Mouse (Mus musculus) urinary bladder, postnatal 36 days (tissue): Measurements from ENCODE around the gene Tenm3.

Source experiments
- DNase-seq, 2 experiments: peaks; one replicate each; pipeline ENCODE4 v3.0.0; 2022; ENCODE audit warnings: low spot score in 2 of 2, mixed read lengths in 1 of 2

Gene Tenm3

DNA sequence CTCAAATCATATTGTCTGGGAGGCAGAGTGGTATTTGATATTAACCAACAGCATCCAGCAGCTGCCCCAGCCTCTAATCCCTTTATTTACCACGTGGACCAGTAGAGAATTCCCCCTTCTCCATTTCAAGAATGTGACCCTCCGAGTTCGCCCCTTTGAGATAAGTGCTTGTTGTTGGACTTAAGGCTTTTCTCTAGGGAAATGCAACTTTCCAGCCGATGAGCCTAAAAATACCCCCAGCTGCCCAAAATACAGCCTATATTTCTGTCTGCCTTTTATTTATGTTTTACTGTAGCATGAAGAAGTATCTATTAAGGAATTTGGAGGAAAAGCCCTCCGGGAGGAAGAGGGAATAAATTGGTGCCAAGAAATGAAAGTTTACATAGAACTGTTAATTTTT, 251.9 kb downstream of the Tenm3 start:
- DNase-seq: no peak

- DNase-seq: no peak
These were observed 264.0 kb downstream of the Tenm3 start for GRCm38 (mm10) chr8:48579732-48580131.

- no peak for DNase-seq
These were observed 264.6 kb downstream of the Tenm3 start for GRCm38 (mm10) chr8:48579144-48579543.

GRCm38 (mm10) chr8:48572941-48573340, 270.8 kb downstream of the Tenm3 start:
- DNase-seq: no peak

- no peak for DNase-seq
These were observed 271.4 kb downstream of the Tenm3 start for GRCm38 (mm10) chr8:48572345-48572744.

DNA sequence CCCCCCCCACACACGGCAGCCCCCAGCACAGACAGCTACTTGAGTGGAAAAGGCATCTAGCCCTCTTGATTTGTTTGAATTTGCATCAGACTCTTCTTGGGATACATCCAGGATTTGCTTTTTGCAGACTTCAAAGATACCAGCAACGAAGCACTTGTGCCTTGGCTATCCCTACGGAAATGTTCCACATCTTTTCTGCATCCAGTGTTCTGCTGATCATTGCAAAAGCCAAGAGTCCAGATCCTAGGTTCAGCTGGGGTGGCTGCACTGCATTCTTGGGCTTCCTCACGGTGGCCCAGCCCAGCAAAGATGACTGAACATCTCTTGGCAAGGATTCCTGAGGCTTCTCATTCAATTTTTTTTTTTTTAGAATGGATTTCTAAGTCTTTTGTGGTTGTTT, 275.1 kb downstream of the Tenm3 start:
- no peak for DNase-seq

GRCm38 (mm10) chr8:48567929-48568607, 275.7 kb downstream of the Tenm3 start:
- no peak for DNase-seq

DNA sequence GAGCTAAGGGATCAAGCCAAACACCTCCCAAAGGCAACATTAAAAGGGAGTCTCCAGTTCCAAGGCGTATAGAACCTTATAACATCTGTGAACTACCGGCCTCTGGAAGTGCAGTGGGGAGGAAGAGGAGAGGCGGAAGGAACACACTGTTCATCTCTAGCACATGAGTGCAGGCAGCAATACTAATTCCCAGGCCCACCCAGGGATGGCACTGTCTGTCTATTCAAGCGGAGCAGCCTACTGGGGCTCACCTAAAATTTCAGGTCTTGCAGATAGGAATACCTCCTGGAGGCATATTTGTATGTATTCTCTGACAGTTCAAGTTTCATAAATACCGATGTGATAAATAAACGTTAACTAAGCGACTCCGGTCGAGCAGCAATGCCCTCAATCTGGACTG, 283.5 kb downstream of the Tenm3 start:
- DNase-seq: no peak

- DNase-seq: peak; percentile 9 to 12
These were observed 288.1 kb downstream of the Tenm3 start for GRCm38 (mm10) chr8:48555546-48556141.

DNA sequence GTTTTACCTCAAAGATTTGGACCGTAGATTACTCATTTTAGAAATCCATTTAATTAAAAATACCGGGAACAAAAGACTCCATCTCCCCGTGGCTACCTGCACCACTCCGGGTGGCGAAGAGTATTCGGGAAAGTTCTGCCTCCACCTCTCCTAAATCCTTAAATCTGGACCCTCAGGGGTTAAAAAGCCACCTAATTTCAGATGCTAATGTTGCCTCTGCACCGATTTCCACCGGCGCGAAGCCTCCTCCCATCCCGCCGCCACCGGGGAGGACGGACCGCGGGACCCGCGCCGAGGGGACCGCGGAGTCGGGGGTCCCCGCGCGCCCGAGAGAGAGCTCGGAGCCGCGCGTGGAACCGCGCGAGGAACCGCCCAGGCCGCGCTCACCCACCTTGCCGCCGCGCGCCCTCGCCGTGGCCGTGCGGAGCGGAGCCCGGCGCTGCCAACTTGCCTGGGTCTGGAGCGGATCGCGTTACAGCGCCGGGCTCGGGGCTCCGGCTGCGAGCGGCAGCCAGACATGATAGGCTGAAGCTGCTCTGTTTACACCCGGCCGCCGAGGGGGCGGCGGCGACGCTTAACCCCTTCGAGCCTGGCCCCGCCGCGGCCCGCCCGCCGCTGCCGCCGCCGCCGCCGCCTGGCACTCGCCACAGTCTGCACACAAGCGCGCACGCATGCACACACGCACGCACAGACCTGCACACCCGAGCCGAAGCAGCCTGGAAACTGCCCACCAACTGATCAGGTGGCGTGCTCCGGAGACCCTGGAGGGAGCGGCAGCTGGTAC, 288.8 kb downstream of the Tenm3 start:
- DNase-seq: peak; percentile 58

DNA sequence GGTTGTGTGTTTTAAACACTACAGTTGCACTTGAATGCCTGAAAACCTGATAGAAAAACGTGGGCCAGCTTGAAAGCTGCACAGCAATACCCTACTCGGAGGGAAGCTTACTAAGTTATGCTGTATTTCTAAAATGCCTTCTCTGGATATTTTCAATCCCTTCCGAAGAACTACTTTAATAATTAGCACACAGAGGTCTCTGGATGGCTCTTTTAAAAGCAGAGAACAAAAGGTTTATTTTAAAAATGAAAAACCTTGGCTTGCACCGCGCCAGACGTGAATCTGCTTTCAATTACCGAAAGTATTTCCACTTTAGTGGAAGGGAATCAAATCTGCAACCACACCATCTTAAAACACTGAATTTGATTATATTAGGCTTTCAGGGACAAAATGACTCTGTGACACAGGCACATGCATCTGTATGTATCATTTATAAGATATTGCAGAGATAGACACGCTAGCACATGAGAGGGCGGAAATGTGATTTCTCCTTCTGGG, 289.9 kb downstream of the Tenm3 start:
- no peak for DNase-seq

DNA sequence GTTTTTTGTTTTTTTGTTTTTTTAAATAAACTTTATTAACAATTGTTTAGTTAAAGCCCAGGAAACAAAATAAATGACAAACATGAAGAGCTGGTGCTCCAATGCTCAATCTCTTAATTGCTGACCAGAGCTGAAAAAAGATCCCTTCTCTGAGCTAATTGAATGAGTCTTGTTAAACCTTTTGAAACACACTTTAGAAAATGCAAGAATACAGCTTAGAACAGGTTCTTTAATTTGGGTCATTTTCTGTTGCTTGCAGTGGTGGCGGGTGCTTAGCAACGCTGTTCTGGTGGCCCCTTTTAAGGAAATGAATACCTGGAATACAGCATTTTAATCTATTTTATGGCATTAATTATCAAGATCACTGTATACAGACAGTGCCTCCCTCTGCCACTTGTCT, 291.4 kb downstream of the Tenm3 start:
- DNase-seq: no peak

GRCm38 (mm10) chr8:48551370-48551769, 292.4 kb downstream of the Tenm3 start:
- no peak for DNase-seq

DNA sequence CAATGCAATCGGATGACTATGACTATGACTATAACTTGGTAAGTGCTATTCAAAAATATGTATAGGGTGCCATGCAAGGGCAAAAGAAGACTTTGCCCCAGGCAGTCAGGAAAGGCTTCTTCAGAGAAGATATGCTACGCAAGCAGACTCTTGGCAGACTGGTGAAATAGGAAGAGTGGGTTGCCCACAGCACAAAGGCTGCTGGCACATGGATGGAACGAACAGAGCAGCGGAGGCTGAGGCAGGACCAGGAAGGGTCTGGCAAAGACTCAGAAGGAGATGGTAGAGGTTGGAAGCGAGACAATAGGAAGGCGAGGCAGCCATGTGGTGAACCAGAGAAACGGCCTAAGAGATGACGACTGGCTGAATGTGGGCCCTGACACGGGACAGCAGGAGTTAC, 294.8 kb downstream of the Tenm3 start:
- no peak for DNase-seq

DNA sequence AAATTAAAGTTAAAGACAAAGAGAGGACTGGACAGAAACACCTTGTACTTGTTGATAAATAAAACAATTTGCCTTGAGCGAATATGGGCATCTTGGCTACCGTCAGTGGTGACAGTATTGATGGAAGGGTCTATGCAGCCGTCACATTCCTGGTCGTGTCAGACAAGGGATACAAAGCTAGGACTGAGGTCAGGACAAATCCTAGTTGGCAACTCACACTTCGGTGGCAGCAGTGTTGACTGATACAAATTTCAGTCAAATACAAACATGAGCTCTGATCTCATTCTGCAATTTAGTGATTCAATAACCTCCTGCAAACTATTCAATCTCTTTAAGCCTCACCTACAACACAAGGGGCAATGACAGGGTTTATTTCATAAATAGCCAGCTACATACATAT, 298.1 kb downstream of the Tenm3 start:
- DNase-seq: no peak

GRCm38 (mm10) chr8:48544840-48545239, 298.9 kb downstream of the Tenm3 start:
- DNase-seq: no peak

GRCm38 (mm10) chr8:48542141-48542540, 301.6 kb downstream of the Tenm3 start:
- no peak for DNase-seq

- no peak for DNase-seq
These were observed 302.9 kb downstream of the Tenm3 start for GRCm38 (mm10) chr8:48540894-48541293.

GRCm38 (mm10) chr8:48535833-48536232, 307.9 kb downstream of the Tenm3 start:
- no peak for DNase-seq

DNA sequence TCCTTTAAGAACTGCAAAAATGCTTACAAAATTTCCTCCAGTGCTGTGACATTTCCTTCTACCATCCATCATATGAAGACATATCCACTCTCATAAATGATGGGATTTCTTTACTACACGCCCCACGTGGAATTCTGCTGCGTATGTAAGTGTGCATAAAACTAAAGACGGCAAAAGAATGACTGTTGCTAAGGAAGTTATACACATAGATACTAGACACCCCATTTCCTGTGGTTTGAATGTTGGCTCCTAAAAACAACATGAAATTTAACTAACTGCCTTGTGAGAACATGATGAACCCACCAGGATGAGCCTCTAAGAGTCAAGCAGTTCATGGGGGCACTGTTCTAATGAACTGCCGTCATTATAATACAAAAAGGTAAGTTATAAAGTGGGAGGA, 312.0 kb downstream of the Tenm3 start:
- no peak for DNase-seq

DNA sequence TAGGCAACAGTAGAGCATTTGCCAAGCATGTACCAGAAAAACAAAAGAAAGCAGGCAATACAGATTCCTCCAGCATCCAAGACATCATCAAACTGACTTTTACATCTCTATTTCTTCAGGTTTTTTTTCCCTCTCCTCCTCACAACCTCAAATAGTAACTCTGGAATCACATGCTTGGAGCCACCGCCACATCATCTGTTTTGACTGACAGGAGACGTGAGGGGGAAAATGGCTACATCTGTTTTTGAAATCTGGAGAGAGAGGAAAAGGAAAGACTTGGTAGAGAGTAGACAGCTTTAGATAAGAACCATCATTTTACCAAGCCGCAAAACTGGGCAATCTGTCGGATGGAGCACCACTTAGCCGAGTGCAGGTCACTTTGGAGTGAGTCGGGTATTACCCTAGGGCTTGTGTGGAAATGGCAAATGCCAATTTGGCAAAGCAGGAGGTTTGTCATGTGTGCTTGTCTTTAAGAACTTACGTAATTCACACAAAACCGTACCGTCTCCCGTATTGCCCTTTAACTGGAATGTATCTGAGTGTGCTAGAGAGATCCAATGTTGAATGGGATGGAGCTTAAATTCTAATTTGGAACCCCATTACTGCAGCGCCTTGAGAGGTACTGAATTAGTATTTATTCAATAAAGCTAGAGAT, 312.7 kb downstream of the Tenm3 start:
- no peak for DNase-seq

- DNase-seq: no peak
These were observed 316.3 kb downstream of the Tenm3 start for GRCm38 (mm10) chr8:48527418-48527817.
